Mouse (Mus musculus): Measurements from ENCODE around the gene Rtn4rl1. TPM values are rescaled to one million over a fixed set of nuclear protein-coding genes. Genes with fewer than 3 reads are reported as not detected.

Rtn4rl1 gene
- total RNA-seq, 2 experiments from 2014 or later = 89.0 to 99.0 TPM

DNA sequence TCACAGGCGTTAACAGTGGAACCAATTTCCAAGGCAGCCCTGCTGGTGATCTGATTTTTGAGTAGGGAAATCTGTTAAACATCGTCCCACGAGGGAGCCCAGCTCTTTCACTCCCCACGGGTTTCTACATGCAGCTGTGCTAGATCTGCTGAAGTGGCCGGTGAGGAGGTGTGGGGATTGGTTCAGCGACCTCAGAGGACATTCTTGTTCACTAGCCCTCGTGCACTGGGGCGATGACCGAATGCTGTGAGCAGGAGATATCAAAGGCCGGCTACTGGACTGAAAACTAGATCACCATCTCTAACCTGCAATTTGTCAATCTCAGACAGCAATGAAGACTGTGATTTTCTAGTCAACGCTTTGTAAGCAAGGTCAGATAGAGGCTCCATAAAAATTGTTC lies 104.9 kb downstream of the Rtn4rl1 start:
- intact Hi-C loops (cut with DNase I) = no loop called here

DNA sequence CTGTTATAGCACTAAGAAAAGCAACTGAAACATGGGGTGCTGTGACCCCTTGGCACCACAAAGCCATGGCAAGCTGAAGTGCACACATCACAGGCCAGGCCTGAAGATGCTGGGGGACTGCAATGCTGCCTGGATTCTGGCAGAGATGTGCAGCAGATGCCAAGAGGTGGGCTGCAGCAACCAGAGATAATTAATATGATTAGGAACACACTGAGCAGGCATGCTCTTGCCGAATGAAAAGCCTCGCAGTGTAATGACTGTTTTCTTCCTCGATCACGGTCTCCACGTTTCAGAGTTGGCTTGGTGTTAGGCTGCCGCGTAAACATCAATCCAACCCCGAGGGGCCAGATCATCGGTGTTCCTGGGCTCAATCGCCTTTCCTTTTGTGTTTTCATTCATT lies 106.2 kb downstream of the Rtn4rl1 start:
- intact Hi-C loops (cut with DNase I) = no loop called here
- DNase-seq (ENCODE audit: extremely low spot score in 1 of 2, low spot score in 2 of 2) = no peak

More for the DNA sequence above, 104.9 kb downstream of the Rtn4rl1 start:
- peak in 1 of 2 experiments; percentile 9 for DNase-seq (ENCODE audit: extremely low spot score in 1 of 2, low spot score in 2 of 2)
- no peak for TF ChIP-seq CTCF (IDR thresholded peaks at IDR 0.05)
- no peak overlapping the region for H3K27ac ChIP-seq
- H3K4me3 ChIP-seq = no peak overlapping the region

DNA sequence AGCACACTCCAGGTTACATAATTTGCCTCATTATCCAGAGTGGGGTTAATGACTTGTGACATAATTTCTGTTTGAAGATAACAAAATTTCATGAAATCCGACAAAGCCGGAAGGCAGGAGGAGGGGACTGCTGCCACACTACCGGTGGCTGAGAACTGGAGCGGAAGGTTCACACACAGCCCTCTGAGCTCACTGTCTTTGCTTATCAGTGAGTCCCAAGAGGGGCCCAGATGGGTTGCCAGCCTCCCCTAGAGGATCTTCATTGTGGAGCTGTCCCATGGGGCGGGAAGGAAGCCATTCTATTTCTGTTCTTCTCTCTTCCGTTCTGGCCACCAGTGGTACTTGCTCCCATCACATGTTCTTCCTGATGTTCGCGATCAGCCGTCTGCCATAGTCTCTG lies 107.4 kb downstream of the Rtn4rl1 start:
- DNase-seq (ENCODE audit: extremely low spot score in 1 of 2, low spot score in 2 of 2) = no peak
- intact Hi-C loops (cut with DNase I) = no loop called here
- H3K4me3 ChIP-seq = no peak overlapping the region
- H3K27ac ChIP-seq = no peak overlapping the region
- TF ChIP-seq CTCF (IDR thresholded peaks at IDR 0.05) = no peak

More for the DNA sequence above, 106.2 kb downstream of the Rtn4rl1 start:
- Histone ChIP-seq H3K4me3 (no peak overlapping the region), H3K27ac (no peak overlapping the region)
- TF ChIP-seq CTCF (IDR thresholded peaks at IDR 0.05) = no peak

DNA sequence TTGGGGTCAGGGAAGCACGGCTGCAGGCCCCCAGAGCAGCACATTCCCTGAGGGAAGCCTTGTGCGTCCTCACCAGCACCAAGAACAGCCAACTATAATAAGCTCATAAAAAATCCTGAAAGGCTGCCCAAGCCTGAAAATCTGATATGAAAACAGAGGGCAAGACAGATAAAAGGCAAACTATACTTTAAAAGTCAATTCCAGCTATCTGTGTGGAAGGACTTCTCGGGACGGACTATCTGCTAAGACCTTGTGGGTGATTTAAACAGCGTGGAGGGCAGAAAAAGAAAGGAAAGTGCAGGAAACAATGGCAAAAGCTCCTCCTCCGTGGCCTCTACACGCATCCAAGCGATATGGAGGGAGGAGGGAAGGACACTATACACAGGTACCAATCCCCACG lies 111.2 kb downstream of the Rtn4rl1 start:
- DNase-seq (ENCODE audit: extremely low spot score in 1 of 2, low spot score in 2 of 2) = no peak
- intact Hi-C loops (cut with DNase I) = no loop called here
- Histone ChIP-seq H3K27ac (no peak overlapping the region), H3K4me3 (no peak overlapping the region)
- no peak for TF ChIP-seq CTCF (IDR thresholded peaks at IDR 0.05)

DNA sequence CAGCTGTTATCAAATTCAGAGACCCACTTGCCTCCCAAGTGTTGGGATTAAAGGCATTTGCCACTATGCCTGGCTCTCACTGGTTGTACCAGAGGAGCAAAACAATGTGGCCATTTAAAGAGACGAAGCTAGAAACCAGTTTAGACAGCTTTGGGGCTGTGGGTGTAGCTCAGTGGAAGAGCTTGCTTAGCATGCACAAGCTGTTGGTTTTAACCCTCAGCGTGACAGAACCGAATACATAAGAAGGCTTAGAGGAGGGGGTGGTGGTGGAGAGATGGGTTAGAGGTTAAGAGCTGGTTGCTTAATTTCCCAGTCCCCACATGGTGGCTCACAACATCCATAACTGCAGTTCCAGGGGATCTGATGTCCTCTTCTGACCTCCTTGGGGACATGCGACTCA lies 115.1 kb downstream of the Rtn4rl1 start:
- intact Hi-C loops (cut with DNase I) = no loop called here
- DNase-seq (ENCODE audit: extremely low spot score in 1 of 2, low spot score in 2 of 2) = no peak
- no peak for TF ChIP-seq CTCF (IDR thresholded peaks at IDR 0.05)
- H3K4me3 ChIP-seq = no peak overlapping the region
- H3K27ac ChIP-seq = peak overlapping the region; percentile 44; the same call in 1 of the 2 replicates

DNA sequence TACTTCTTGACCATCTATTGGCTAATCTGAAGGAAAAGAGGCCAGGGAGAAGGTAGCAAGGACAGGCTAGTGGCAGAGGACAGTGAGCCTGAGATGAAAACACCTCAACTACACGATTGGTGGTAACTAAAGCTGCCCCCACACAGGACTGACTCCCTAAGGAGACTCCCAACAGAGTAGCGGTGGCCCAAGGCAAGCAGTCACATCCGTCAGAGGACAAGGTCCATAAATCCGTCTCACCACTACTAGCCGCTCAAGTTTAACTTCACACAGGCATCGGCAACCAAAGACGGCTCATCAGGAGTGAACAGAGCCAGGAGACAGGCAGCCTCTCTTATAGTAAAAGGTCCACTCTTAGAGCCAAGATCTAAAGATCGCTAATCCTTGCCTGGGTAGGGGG lies 117.2 kb downstream of the Rtn4rl1 start:
- DNase-seq (ENCODE audit: extremely low spot score in 1 of 2, low spot score in 2 of 2) = no peak
- H3K27ac ChIP-seq = no peak overlapping the region
- H3K4me3 ChIP-seq = no peak overlapping the region
- intact Hi-C loops (cut with DNase I) = no loop called here
- no peak for TF ChIP-seq CTCF (IDR thresholded peaks at IDR 0.05)

DNA sequence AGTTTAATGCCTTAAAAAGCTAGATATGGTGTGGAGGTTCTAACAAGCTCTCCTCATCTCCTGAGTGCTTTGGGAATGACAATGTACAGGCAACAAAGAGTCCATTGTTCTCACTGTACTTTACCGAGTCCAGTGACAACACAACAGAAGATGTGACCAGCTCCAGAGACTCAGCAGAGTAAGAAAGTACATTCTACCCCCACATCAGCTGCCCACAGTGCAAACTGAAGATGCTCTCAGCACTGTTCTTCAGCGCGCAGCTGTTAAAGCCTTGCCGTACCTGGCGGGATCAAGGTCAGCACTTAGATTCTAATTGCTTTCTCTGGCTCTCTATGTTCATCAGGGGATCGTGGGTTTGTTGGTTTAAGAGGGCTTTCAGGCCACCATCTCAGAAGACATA lies 118.2 kb downstream of the Rtn4rl1 start:
- Histone ChIP-seq H3K27ac (peak overlapping the region; percentile 61), H3K4me3 (no peak overlapping the region)
- intact Hi-C loops (cut with DNase I) = no loop called here
- TF ChIP-seq CTCF (IDR thresholded peaks at IDR 0.05) = no peak
- DNase-seq (ENCODE audit: extremely low spot score in 1 of 2, low spot score in 2 of 2) = no peak

DNA sequence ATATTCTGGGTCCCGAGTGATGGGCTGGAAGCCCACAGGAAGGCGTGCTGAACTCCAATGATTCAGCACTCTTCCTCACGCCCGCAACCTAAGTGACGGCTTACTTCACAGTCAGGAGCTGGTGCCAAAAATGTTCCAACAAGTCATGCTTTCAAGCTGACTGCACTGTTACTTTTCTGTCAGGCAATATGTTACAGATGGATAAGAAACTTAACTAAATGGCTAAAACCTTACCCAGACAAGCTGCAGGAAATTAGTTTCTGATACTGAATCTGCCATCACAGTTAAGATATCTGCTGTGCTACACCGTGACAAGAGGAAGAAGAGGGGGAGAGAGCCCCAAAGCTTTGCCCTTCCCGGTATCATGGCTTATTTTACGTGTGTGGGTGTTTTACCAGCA lies 120.3 kb downstream of the Rtn4rl1 start:
- Histone ChIP-seq H3K4me3 (no peak overlapping the region), H3K27ac (peak overlapping the region; percentile 45; the same call in 1 of the 2 replicates)
- DNase-seq (ENCODE audit: extremely low spot score in 1 of 2, low spot score in 2 of 2) = no peak
- intact Hi-C loops (cut with DNase I) = no loop called here
- no peak for TF ChIP-seq CTCF (IDR thresholded peaks at IDR 0.05)

Small RNA genes within 50 kb of the gene (microRNA-seq; reads per million reads assigned to microRNA genes)
- 26,217 to 32,813 reads per million in 2 experiments for gene Mir132
- gene Mir212 = 729 to 977 reads per million in 2 experiments

Other genes with a start within 250 kb of the Rtn4rl1 start
- gene Hic1, start 24.3 kb upstream of the Rtn4rl1 start, total RNA-seq (2021) = 1 to 10 TPM; 3.3 to 3.9 TPM
- 10 to 100 TPM; 12.1 to 12.7 TPM for gene Ovca2, start 14.9 kb upstream of the Rtn4rl1 start, total RNA-seq (2021)
- 10 to 100 TPM; 27.9 to 28.9 TPM for gene Dph1, start 2.5 kb upstream of the Rtn4rl1 start, total RNA-seq (2021)
- gene Rpa1, start 154.5 kb downstream of the Rtn4rl1 start, total RNA-seq (2021) = 10 to 100 TPM; 41.9 to 42.3 TPM
- gene Smyd4, start 154.7 kb downstream of the Rtn4rl1 start, total RNA-seq (2021) = 10 to 100 TPM; 15.0 to 16.5 TPM
- gene Serpinf1, start 228.9 kb downstream of the Rtn4rl1 start, total RNA-seq (2021) = 10 to 100 TPM in 1 of 2 experiments, 1 to 10 TPM in 1; 9.7 to 10.5 TPM
- under 1 TPM in 1 of 2 experiments, not detected in 1; 0.28 TPM for gene Serpinf2, start 245.8 kb downstream of the Rtn4rl1 start, total RNA-seq (2021)

All from left cerebral cortex, adult 2 months (tissue).